Mouse (Mus musculus): ENCODE data around the gene Elovl3. TPM values are rescaled to one million over a fixed set of nuclear protein-coding genes. Genes with fewer than 3 reads are reported as not detected.

Elovl3 gene
- polyA plus RNA-seq, 1 experiment = not detected

Other genes starting within 250 kb of the Elovl3 start
- 14.9 and 16.2 TPM in 2 replicates for gene Armh3, start 133.4 kb upstream of the Elovl3 start, polyA plus RNA-seq (2012; rRNA removed)
- 3.1 and 3.6 TPM in 2 replicates for gene Hps6, start 128.4 kb upstream of the Elovl3 start, polyA plus RNA-seq (2012; rRNA removed)
- gene Pprc1, start 87.0 kb upstream of the Elovl3 start, polyA plus RNA-seq (2012; rRNA removed) = 15.9 TPM in 2 replicates
- gene Ldb1, start 86.7 kb upstream of the Elovl3 start, polyA plus RNA-seq (2012; rRNA removed) = 171 and 172 TPM in 2 replicates
- 37.1 and 41.8 TPM in 2 replicates for gene Nolc1, start 56.0 kb upstream of the Elovl3 start, polyA plus RNA-seq (2012; rRNA removed)
- gene Pitx3, start 16.4 kb downstream of the Elovl3 start, polyA plus RNA-seq (2012; rRNA removed) = 0.16 and 0.21 TPM in 2 replicates
- gene Gbf1, start 20.6 kb downstream of the Elovl3 start, polyA plus RNA-seq (2012; rRNA removed) = 67.0 and 69.7 TPM in 2 replicates
- 2.9 and 3.1 TPM in 2 replicates for gene Nfkb2, start 172.4 kb downstream of the Elovl3 start, polyA plus RNA-seq (2012; rRNA removed)
- gene Psd, start 195.3 kb downstream of the Elovl3 start, polyA plus RNA-seq (2012; rRNA removed) = 653 and 659 TPM in 2 replicates
- 33.2 and 36.5 TPM in 2 replicates for gene Fbxl15, start 196.3 kb downstream of the Elovl3 start, polyA plus RNA-seq (2012; rRNA removed)
- 226 and 229 TPM in 2 replicates for gene Cuedc2, start 206.8 kb downstream of the Elovl3 start, polyA plus RNA-seq (2012; rRNA removed)
- 30.4 and 39.6 TPM in 2 replicates for gene Mfsd13a, start 209.2 kb downstream of the Elovl3 start, polyA plus RNA-seq (2012; rRNA removed)
- gene 2310034G01Rik, start 218.4 kb downstream of the Elovl3 start, polyA plus RNA-seq (2012; rRNA removed) = 1.8 and 2.1 TPM in 2 replicates

All from frontal cortex, adult 2 months (tissue).